Mouse (Mus musculus) limb, embryonic 12.5 days (tissue): ENCODE measurements around the gene Trpv4. TPM values are rescaled to one million over a fixed set of nuclear protein-coding genes. Genes with fewer than 3 reads are reported as not detected.

Experiments
- ATAC-seq: fragments of 200-750 bp; cut with Nextera tagmentation; 2 replicates; pipeline ENCODE4 v1.8.0; 2017; ENCODE audit warnings: low read depth, moderate TSS enrichment; ENCODE audit not compliant: insufficient number of reproducible peaks, insufficient read depth, low FRiP score, low TSS enrichment
- H3K27ac ChIP-seq: fragments of 300-500 bp; sonication (generic); 2 replicates; pipeline ENCODE4 v1.5.1; 2016; ENCODE audit warnings: mild to moderate bottlenecking, moderate library complexity
- H3K27me3 ChIP-seq: fragments of 300-500 bp; sonication (generic); 2 replicates; pipeline ENCODE4 v1.6.1; 2016; ENCODE audit warnings: mild to moderate bottlenecking, moderate library complexity
- H3K36me3 ChIP-seq: fragments of 300-500 bp; sonication (generic); 2 replicates; pipeline ENCODE4 v1.6.1; 2016; ENCODE audit warnings: mild to moderate bottlenecking, moderate library complexity
- H3K4me1 ChIP-seq: fragments of 300-500 bp; sonication (generic); replicated peaks from 2 replicates; pipeline ENCODE4 v1.6.1; 2016
- H3K4me2 ChIP-seq: fragments of 300-500 bp; sonication (generic); 2 replicates; pipeline ENCODE4 v1.6.1; 2016; ENCODE audit warnings: mild to moderate bottlenecking, moderate library complexity
- H3K4me3 ChIP-seq: fragments of 300-500 bp; sonication (generic); replicated peaks from 2 replicates; pipeline ENCODE4 v1.5.1; 2016; ENCODE audit warnings: mild to moderate bottlenecking
- H3K9ac ChIP-seq: fragments of 300-500 bp; sonication (generic); replicated peaks from 2 replicates; pipeline ENCODE4 v1.6.1; 2016; ENCODE audit warnings: mild to moderate bottlenecking, moderate library complexity
- H3K9me3 ChIP-seq: fragments of 300-500 bp; sonication (generic); 2 replicates; pipeline ENCODE4 v1.6.1; 2016; ENCODE audit warnings: mild to moderate bottlenecking, moderate library complexity
- WGBS: fragments of 180-500 bp; shearing (Covaris S2); methylation state at CpG from one replicate; pipeline ENCODE4 v1.1.7; 2016; 5-methylcytosine and 5-hydroxymethylcytosine counted together
- polyA plus RNA-seq: library from polyadenylated mRNA; unstranded; fragments of >200 nt; fragmentation: Nextera tagmentation; extraction: Ambion mirVana; gene quantifications from 2 replicates; pipeline ENCODE4 v1.2.1, GENCODE M21; 2016

The Trpv4 gene
- polyA plus RNA-seq, 1 experiment from 2014 or later = 2.5 TPM

- H3K36me3 ChIP-seq = no peaks in the 10 kb centered on the region
- H3K4me3 ChIP-seq = no peak overlapping the region
- H3K9ac ChIP-seq = 0 out of 2 replicates have a peak overlapping the region, but pooled peaks have one; percentile 23
- WGBS = 22% methylated on average over 11 of the region's 11 CpGs
- H3K4me2 ChIP-seq = no peak overlapping the region
- ATAC-seq = no peak
- H3K4me1 ChIP-seq = peaks cover 56% of the 10 kb centered on the region
- no peaks in the 10 kb centered on the region for H3K9me3 ChIP-seq
- H3K27ac ChIP-seq = no peak overlapping the region
- H3K27me3 ChIP-seq = peaks cover 56% of the 10 kb centered on the region
Observed at GRCm38 (mm10) chr5:114575010-114575409, 83.2 kb downstream of the Trpv4 start.

- no peaks in the 10 kb centered on the region for H3K36me3 ChIP-seq
- no peak overlapping the region for H3K27ac ChIP-seq
- H3K4me1 ChIP-seq = peaks cover 62% of the 10 kb centered on the region
- H3K4me3 ChIP-seq = no peak overlapping the region
- peaks cover 65% of the 10 kb centered on the region for H3K27me3 ChIP-seq
- no peak overlapping the region for H3K4me2 ChIP-seq
- no peak for ATAC-seq
- H3K9me3 ChIP-seq = no peaks in the 10 kb centered on the region
- 65% methylated on average over 12 of the region's 12 CpGs for WGBS
- no peak overlapping the region for H3K9ac ChIP-seq
Observed at GRCm38 (mm10) chr5:114573920-114574628, 84.1 kb downstream of the Trpv4 start.

- H3K4me2 ChIP-seq = no peak overlapping the region
- no peaks in the 10 kb centered on the region for H3K36me3 ChIP-seq
- H3K9ac ChIP-seq = no peak overlapping the region
- no peak overlapping the region for H3K27ac ChIP-seq
- H3K27me3 ChIP-seq = peaks cover 76% of the 10 kb centered on the region
- 18% methylated on average over 2 of the region's 2 CpGs for WGBS
- no peak for ATAC-seq
- no peak overlapping the region for H3K4me3 ChIP-seq
- peaks cover 71% of the 10 kb centered on the region for H3K4me1 ChIP-seq
- no peaks in the 10 kb centered on the region for H3K9me3 ChIP-seq
Observed at GRCm38 (mm10) chr5:114572997-114573396, 85.2 kb downstream of the Trpv4 start.

Other genes starting within 250 kb of the Trpv4 start
- gene Mmab, start 214.4 kb downstream of the Trpv4 start, polyA plus RNA-seq = 36.0 and 39.9 TPM in 2 replicates
- 37.5 and 40.1 TPM in 2 replicates for gene Mvk, start 214.2 kb downstream of the Trpv4 start, polyA plus RNA-seq
- 1.7 and 2.1 TPM in 2 replicates for gene Fam222a, start 90.4 kb downstream of the Trpv4 start, polyA plus RNA-seq
- gene Gltp, start 32.6 kb upstream of the Trpv4 start, polyA plus RNA-seq = 69.5 and 75.3 TPM in 2 replicates
- 21.0 and 22.1 TPM in 2 replicates for gene Tchp, start 49.3 kb upstream of the Trpv4 start, polyA plus RNA-seq
- 52.9 and 58.5 TPM in 2 replicates for gene Ankrd13a, start 116.3 kb upstream of the Trpv4 start, polyA plus RNA-seq
- 46.8 and 48.8 TPM in 2 replicates for gene Git2, start 117.1 kb upstream of the Trpv4 start, polyA plus RNA-seq
- 95.7 and 99.3 TPM in 2 replicates for gene 1500011B03Rik, start 165.0 kb upstream of the Trpv4 start, polyA plus RNA-seq
- not detected in 2 replicates for gene 4930519G04Rik, start 195.2 kb upstream of the Trpv4 start, polyA plus RNA-seq
- gene Gm9936, start 200.3 kb upstream of the Trpv4 start, polyA plus RNA-seq = 0.23 and 0.31 TPM in 2 replicates
- gene Oasl2, start 238.5 kb upstream of the Trpv4 start, polyA plus RNA-seq = 0.74 and 1.2 TPM in 2 replicates